Mouse (Mus musculus) neural tube, embryonic 13.5 days (tissue): ENCODE data around the gene Meis1. TPM values are rescaled to one million over a fixed set of nuclear protein-coding genes. Genes with fewer than 3 reads are reported as not detected.

Experiments used
- ATAC-seq: fragments of 200-750 bp; cut with Nextera tagmentation; 2 replicates; pipeline ENCODE4 v1.8.0; 2017; ENCODE audit warnings: low read depth, mild to moderate bottlenecking, moderate TSS enrichment, moderate library complexity
- H3K27ac ChIP-seq: fragments of 300-500 bp; sonication (generic); replicated peaks from 2 replicates; pipeline ENCODE4 v1.5.1; 2015; ENCODE audit warnings: moderate library complexity, mild to moderate bottlenecking, inconsistent platforms
- H3K27me3 ChIP-seq: fragments of 300-500 bp; sonication (generic); 2 replicates; pipeline ENCODE4 v1.6.1; 2015; ENCODE audit warnings: mild to moderate bottlenecking, inconsistent platforms
- H3K36me3 ChIP-seq: fragments of 300-500 bp; sonication (generic); 2 replicates; pipeline ENCODE4 v1.6.1; 2015; ENCODE audit warnings: mild to moderate bottlenecking, inconsistent platforms
- H3K4me1 ChIP-seq: fragments of 300-500 bp; sonication (generic); replicated peaks from 2 replicates; pipeline ENCODE4 v1.6.1; 2015; ENCODE audit warnings: inconsistent platforms
- H3K4me2 ChIP-seq: fragments of 300-500 bp; sonication (generic); 2 replicates; pipeline ENCODE4 v1.6.1; 2015; ENCODE audit warnings: inconsistent platforms, mild to moderate bottlenecking, moderate library complexity
- H3K4me3 ChIP-seq: fragments of 300-500 bp; sonication (generic); 2 replicates; pipeline ENCODE4 v1.5.1; 2015; ENCODE audit warnings: mild to moderate bottlenecking, inconsistent platforms
- H3K9ac ChIP-seq: fragments of 300-500 bp; sonication (generic); 2 replicates; pipeline ENCODE4 v1.6.1; 2015; ENCODE audit warnings: moderate library complexity, mild to moderate bottlenecking, inconsistent platforms
- H3K9me3 ChIP-seq: fragments of 300-500 bp; sonication (generic); 2 replicates; pipeline ENCODE4 v1.6.1; 2016; ENCODE audit warnings: inconsistent platforms
- WGBS: fragments of 180-500 bp; shearing (Covaris S2); methylation state at CpG from one replicate; pipeline ENCODE4 v1.1.7; 2015; 5-methylcytosine and 5-hydroxymethylcytosine counted together
- polyA plus RNA-seq: library from polyadenylated mRNA; unstranded; fragments of >200 nt; fragmentation: Nextera tagmentation; extraction: Ambion mirVana; gene quantifications from 2 replicates; pipeline ENCODE4 v1.2.1, GENCODE M21; 2015

Meis1 gene
- polyA plus RNA-seq, result 159 and 171 TPM in 2 replicates

GRCm38 (mm10) chr11:19018489-19019203 is at the start of gene Meis1:
TSS of gene Meis1 (minus strand) at chr11:19018985.
- H3K4me3 ChIP-seq, result peak within 1 kb of the TSS; percentile 77
- no peaks in the 10 kb centered on the region for H3K9me3 ChIP-seq
- peaks cover 8% of the 10 kb centered on the region; the same call in 1 of the 2 replicates for H3K36me3 ChIP-seq
- H3K27me3 ChIP-seq, result no peaks in the 10 kb centered on the region
- H3K4me1 ChIP-seq, result peaks cover 49% of the 10 kb centered on the region
- under 1% methylated on average over 29 of the region's 29 CpGs for WGBS
- H3K4me2 ChIP-seq, result peak within 1 kb of the TSS; percentile 92
- H3K27ac ChIP-seq, result peak within 1 kb of the TSS; percentile 100
- ATAC-seq, result peak; percentile 91
- H3K9ac ChIP-seq, result peak within 1 kb of the TSS; percentile 100

- 87% methylated on average over 5 of the region's 5 CpGs for WGBS
- H3K9ac ChIP-seq, result no peak overlapping the region
- no peaks in the 10 kb centered on the region for H3K36me3 ChIP-seq
- no peak for ATAC-seq
- no peaks in the 10 kb centered on the region for H3K4me1 ChIP-seq
- H3K4me2 ChIP-seq, result no peak overlapping the region
- H3K27ac ChIP-seq, result no peak overlapping the region
- no peak overlapping the region for H3K4me3 ChIP-seq
- H3K27me3 ChIP-seq, result no peaks in the 10 kb centered on the region
- H3K9me3 ChIP-seq, result no peaks in the 10 kb centered on the region
Observed at GRCm38 (mm10) chr11:19067334-19067733, 48.5 kb upstream of the Meis1 start.

- H3K27ac ChIP-seq, result no peak overlapping the region
- H3K36me3 ChIP-seq, result no peaks in the 10 kb centered on the region
- H3K9me3 ChIP-seq, result no peaks in the 10 kb centered on the region
- WGBS, result 82% methylated on average over 7 of the region's 7 CpGs
- H3K9ac ChIP-seq, result no peak overlapping the region
- H3K4me2 ChIP-seq, result no peak overlapping the region
- peaks cover 9% of the 10 kb centered on the region for H3K4me1 ChIP-seq
- ATAC-seq, result no peak
- no peak overlapping the region for H3K4me3 ChIP-seq
- 0 out of 2 replicates have a peak, but pooled peaks cover 4% of the 10 kb centered on the region for H3K27me3 ChIP-seq
Observed at GRCm38 (mm10) chr11:19049276-19049675, 30.5 kb upstream of the Meis1 start.

- no peak overlapping the region for H3K9ac ChIP-seq
- no peak for ATAC-seq
- H3K27ac ChIP-seq, result no peak overlapping the region
- H3K9me3 ChIP-seq, result no peaks in the 10 kb centered on the region
- H3K4me1 ChIP-seq, result no peaks in the 10 kb centered on the region
- no peak overlapping the region for H3K4me3 ChIP-seq
- H3K36me3 ChIP-seq, result no peaks in the 10 kb centered on the region
- H3K27me3 ChIP-seq, result no peaks in the 10 kb centered on the region
- WGBS, result 92% methylated on average over 10 of the region's 10 CpGs
- no peak overlapping the region for H3K4me2 ChIP-seq
Observed at GRCm38 (mm10) chr11:19036595-19037166, 17.9 kb upstream of the Meis1 start.

- H3K36me3 ChIP-seq, result no peaks in the 10 kb centered on the region
- H3K27me3 ChIP-seq, result no peaks in the 10 kb centered on the region; the same call in 1 of the 2 replicates
- H3K4me2 ChIP-seq, result peak overlapping the region; percentile 93
- H3K9ac ChIP-seq, result peak overlapping the region; percentile 83
- peak overlapping the region; percentile 86 for H3K27ac ChIP-seq
- H3K4me3 ChIP-seq, result peak overlapping the region; percentile 53
- H3K4me1 ChIP-seq, result peaks cover 37% of the 10 kb centered on the region
- no peaks in the 10 kb centered on the region for H3K9me3 ChIP-seq
- ATAC-seq, result peak; percentile 91
- WGBS, result under 1% methylated on average over 58 of the region's 58 CpGs
Observed at GRCm38 (mm10) chr11:19026581-19027561, 8.1 kb upstream of the Meis1 start.

GRCm38 (mm10) chr11:19025976-19026520 is 7.3 kb upstream of the Meis1 start:
- Histone ChIP-seq H3K9ac (peak overlapping the region; percentile 83), H3K4me3 (peak overlapping the region; percentile 53), H3K27me3 (no peaks in the 10 kb centered on the region; the same call in 1 of the 2 replicates), H3K27ac (peak overlapping the region; percentile 86; the same call in 1 of the 2 replicates), H3K4me1 (peaks cover 45% of the 10 kb centered on the region), H3K9me3 (no peaks in the 10 kb centered on the region), H3K36me3 (no peaks in the 10 kb centered on the region), H3K4me2 (peak overlapping the region; percentile 93)
- ATAC-seq, result no peak
- 3% methylated on average over 11 of the region's 11 CpGs for WGBS

- Histone ChIP-seq H3K27me3 (no peaks in the 10 kb centered on the region; the same call in 1 of the 2 replicates), H3K27ac (no peak overlapping the region), H3K36me3 (no peaks in the 10 kb centered on the region), H3K4me1 (peaks cover 48% of the 10 kb centered on the region), H3K4me3 (no peak overlapping the region), H3K4me2 (no peak overlapping the region), H3K9me3 (no peaks in the 10 kb centered on the region), H3K9ac (no peak overlapping the region)
- WGBS, result 30% methylated on average over 8 of the region's 8 CpGs
- no peak for ATAC-seq
Observed at GRCm38 (mm10) chr11:19024496-19025265, 5.9 kb upstream of the Meis1 start.

DNA sequence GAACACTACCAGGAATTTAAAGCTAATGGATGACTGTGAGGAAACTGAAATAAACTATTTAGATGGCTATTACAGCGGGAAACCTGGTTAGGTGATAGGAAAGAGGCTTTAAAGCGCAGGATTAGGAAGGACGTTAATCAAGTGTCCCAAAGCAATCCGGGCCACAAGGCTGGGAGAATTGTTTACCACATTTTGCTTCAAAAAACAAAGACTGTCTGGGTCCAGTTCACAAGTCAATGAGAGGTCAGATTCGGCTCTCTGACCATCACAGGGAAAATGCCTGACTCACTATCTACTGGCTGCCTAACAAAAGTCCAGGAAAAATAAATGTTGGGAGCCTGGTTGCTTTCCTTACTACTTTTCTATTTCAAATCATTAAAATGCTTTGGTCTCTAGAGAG is 4.6 kb upstream of the Meis1 start:
- H3K36me3 ChIP-seq, result no peaks in the 10 kb centered on the region
- H3K9ac ChIP-seq, result no peak overlapping the region
- WGBS, result 19% methylated on average over 5 of the region's 5 CpGs
- H3K27me3 ChIP-seq, result no peaks in the 10 kb centered on the region
- no peaks in the 10 kb centered on the region for H3K9me3 ChIP-seq
- H3K4me2 ChIP-seq, result no peak overlapping the region
- H3K27ac ChIP-seq, result peak overlapping the region; percentile 29; the same call in 1 of the 2 replicates
- peaks cover 48% of the 10 kb centered on the region for H3K4me1 ChIP-seq
- no peak overlapping the region for H3K4me3 ChIP-seq
- ATAC-seq, result no peak

DNA sequence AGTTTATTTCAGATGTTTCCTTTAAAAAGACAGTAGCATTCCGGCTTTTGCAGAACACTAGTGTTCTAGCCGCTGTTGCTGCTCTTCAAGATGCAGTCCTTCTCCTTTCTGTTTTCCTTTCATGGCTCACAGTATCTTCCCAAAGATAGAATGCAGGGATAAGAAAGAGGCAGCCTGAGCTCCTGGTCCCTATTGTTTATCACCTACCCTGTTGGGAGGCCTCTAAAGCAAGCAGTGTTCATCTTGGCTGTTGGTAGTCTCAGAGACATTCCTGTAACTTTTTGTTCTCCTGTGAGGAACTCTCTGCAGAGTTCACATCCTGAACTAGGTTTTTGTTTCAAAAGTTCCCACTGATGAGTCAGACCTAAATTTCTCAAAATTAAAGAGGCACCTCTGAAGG is 3.8 kb upstream of the Meis1 start:
- Histone ChIP-seq H3K4me2 (peak overlapping the region; percentile 15; the same call in 1 of the 2 replicates), H3K4me3 (no peak overlapping the region), H3K36me3 (no peaks in the 10 kb centered on the region), H3K27ac (0 out of 2 replicates have a peak overlapping the region, but pooled peaks have one; percentile 9), H3K4me1 (peaks cover 46% of the 10 kb centered on the region), H3K9me3 (no peaks in the 10 kb centered on the region), H3K27me3 (no peaks in the 10 kb centered on the region), H3K9ac (no peak overlapping the region)
- 8% methylated on average over 2 of the region's 2 CpGs for WGBS
- ATAC-seq, result no peak

DNA sequence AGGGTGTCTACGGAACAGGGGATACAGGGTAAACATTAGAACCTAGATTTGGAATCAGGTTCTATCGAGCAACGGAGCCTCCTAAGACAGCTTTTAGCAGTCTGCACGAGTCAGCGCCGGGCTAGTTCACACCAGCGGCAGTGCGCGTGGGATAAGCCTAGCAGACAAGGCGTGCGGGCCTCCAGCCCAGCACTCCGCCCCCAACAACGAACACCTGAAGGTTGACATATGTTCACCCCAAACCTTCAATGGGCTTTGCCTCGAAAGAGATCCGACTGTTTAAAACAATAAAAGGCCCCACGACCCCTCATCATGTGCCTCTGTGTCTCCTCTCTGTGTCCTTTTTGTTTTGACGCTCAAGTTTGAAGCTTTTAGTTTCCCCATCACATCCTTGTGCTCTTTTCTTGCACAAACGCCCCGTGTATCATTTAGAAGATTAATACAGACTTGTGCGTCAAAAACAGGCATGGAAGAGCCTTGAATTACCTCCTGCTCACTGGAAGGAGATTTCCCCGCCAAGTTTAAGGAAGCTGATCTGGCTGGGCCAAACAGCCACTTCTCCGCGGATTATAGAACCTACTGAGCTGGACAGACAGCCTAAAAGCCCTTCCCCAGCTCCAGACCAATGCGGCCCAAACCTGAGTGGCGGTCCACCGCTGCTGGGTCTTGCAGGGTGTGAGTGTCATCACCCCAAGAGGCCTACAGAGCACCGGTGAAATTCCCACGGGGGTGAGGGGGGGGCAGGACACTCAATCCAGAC is 2.3 kb upstream of the Meis1 start:
- H3K9me3 ChIP-seq, result no peaks in the 10 kb centered on the region

More for the DNA sequence above, 2.3 kb upstream of the Meis1 start:
- Histone ChIP-seq H3K27me3 (no peaks in the 10 kb centered on the region), H3K4me2 (peak overlapping the region; percentile 92), H3K27ac (peak overlapping the region; percentile 100), H3K36me3 (no peaks in the 10 kb centered on the region), H3K4me3 (peak overlapping the region; percentile 77), H3K4me1 (peaks cover 37% of the 10 kb centered on the region), H3K9ac (peak overlapping the region; percentile 65)
- WGBS, result 2% methylated on average over 28 of the region's 28 CpGs
- peak; percentile 37 for ATAC-seq
